In the genomic region with DNA sequence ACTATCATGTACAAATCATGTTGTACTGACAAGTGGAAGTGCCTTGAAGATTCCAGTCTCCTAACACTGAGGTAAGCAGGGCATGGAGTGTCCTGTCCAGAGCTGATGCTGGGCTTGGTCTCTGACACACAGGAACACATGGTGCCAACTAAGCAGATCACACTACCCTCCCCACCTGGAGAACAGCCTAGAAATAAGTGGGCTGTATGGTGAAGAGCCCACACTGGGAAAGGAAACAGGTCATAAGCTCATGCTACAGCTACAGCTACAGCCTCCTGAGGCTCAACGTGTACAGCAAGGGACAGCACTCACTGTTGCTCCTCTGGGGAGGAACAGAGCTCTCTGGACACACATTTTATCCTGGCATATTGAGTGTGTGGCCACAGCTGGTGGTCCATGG, we compare ENCODE assay signal across 16 mouse cellular contexts.
DNase-seq lines count a peak whose midpoint lies in the region; TF ChIP-seq lines count a peak whose summit lies in the region.
"Had no signal": no experiment of that assay in that cellular context is flagged by ENCODE, and none has a peak within 500 bp of the region (broad histone marks: within the 10 kb centered on the region; RNA-seq: fewer than 3 reads in every experiment).

No protein-coding gene starts in this region.

- H3K36me3 ChIP-seq in embryonic facial prominence, embryonic 10.5 days (replicated peaks), result no peaks in the 10 kb centered on the region
- H3K36me3 ChIP-seq: embryonic facial prominence, embryonic 12.5 days; forebrain, embryonic 12.5 days had no signal

- DNase-seq in cerebellum, adult 2 months, result peak in 1 of 2 experiments; percentile 53
- DNase-seq in cerebellum, postnatal 4 days (ENCODE audit: low spot score in 2 of 2), result no peak
- peak; percentile 54 for DNase-seq in cerebellum, adult 9-11 months
- DNase-seq in cerebellum, adult 18-20 months, result no peak
- DNase-seq in thymus, postnatal 0 days (ENCODE audit: low spot score), result peak; percentile 15
- DNase-seq in thymus, postnatal 10 days (ENCODE audit: low spot score in 2 of 2), result no peak
- peak; percentile 51 to 61 for DNase-seq in cerebellum, postnatal 14 days
- DNase-seq in embryonic facial prominence, embryonic 10.5 days (ENCODE audit: low spot score), result no peak
- DNase-seq: adrenal gland, adult 2 months; adrenal gland, postnatal 10 days; adrenal gland, postnatal 25 days; embryo, embryonic 11 days; gastrocnemius, adult 2 months; gastrocnemius, postnatal 10 days had no signal

- no peaks in the 10 kb centered on the region for H3K9me3 ChIP-seq in embryonic facial prominence, embryonic 10.5 days
- H3K9me3 ChIP-seq: embryonic facial prominence, embryonic 12.5 days; forebrain, embryonic 12.5 days had no signal

- no peak overlapping the region for H3K4me3 ChIP-seq in cerebellum, adult 2 months (replicated peaks; ENCODE audit: insufficient read depth, low read depth, low read length)
- no peak overlapping the region for H3K4me3 ChIP-seq in embryonic facial prominence, embryonic 10.5 days
- H3K4me3 ChIP-seq: embryonic facial prominence, embryonic 12.5 days; forebrain, embryonic 12.5 days; gastrocnemius, adult 2 months had no signal

- TF ChIP-seq CTCF in cerebellum, adult 2 months (IDR thresholded peaks at IDR 0.05; ENCODE audit: borderline replicate concordance, insufficient read depth, low read depth, low read length), result no peak

- peak overlapping the region; percentile 26; the same call in 1 of the 2 replicates for H3K27ac ChIP-seq in cerebellum, adult 2 months (ENCODE audit: insufficient read depth, low read length)
- H3K27ac ChIP-seq in embryonic facial prominence, embryonic 10.5 days (replicated peaks), result no peak overlapping the region
- H3K27ac ChIP-seq: embryonic facial prominence, embryonic 12.5 days; forebrain, embryonic 12.5 days; gastrocnemius, adult 2 months had no signal

- no peak for TF ChIP-seq POLR2A in cerebellum, adult 2 months (IDR thresholded peaks at IDR 0.05; ENCODE audit: borderline replicate concordance, insufficient read depth, low read length)

- H3K27me3 ChIP-seq in cerebellum, adult 2 months (ENCODE audit: control insufficient read depth, insufficient read depth, low read length), result no peaks in the 10 kb centered on the region
- no peaks in the 10 kb centered on the region for H3K27me3 ChIP-seq in embryonic facial prominence, embryonic 10.5 days (replicated peaks; ENCODE audit: low read depth, poor library complexity, severe bottlenecking)
- H3K27me3 ChIP-seq: embryonic facial prominence, embryonic 12.5 days; forebrain, embryonic 12.5 days had no signal

- peaks cover 40% of the 10 kb centered on the region for H3K4me1 ChIP-seq in cerebellum, adult 2 months (ENCODE audit: control insufficient read depth, insufficient read depth, low read length)
- H3K4me1 ChIP-seq in embryonic facial prominence, embryonic 10.5 days, result no peaks in the 10 kb centered on the region
- H3K4me1 ChIP-seq: embryonic facial prominence, embryonic 12.5 days; forebrain, embryonic 12.5 days had no signal

- WGBS in cerebellum, adult 2 months, result 3% methylated on average over 1 of the region's 1 CpGs
- 77% methylated on average over 1 of the region's 1 CpGs for WGBS in embryonic facial prominence, embryonic 10.5 days

Comparison
In these comparisons a context has a peak if more than half of its experiments do, and no peak if none do; other contexts are left out.
1. DNase-seq: peak in cerebellum, adult 9-11 months (single experiment), thymus, postnatal 0 days (single experiment) and cerebellum, postnatal 14 days (2 of 2); none in cerebellum, postnatal 4 days (0 of 2), cerebellum, adult 18-20 months (0 of 2), thymus, postnatal 10 days (0 of 2) and embryonic facial prominence, embryonic 10.5 days (single experiment).